Mouse (Mus musculus) kidney, embryonic 14.5 days (tissue): ENCODE measurements around the gene Cdh20. TPM values are rescaled to one million over a fixed set of nuclear protein-coding genes. Genes with fewer than 3 reads are reported as not detected.

Source experiments
- ATAC-seq: fragments of 200-750 bp; cut with Nextera tagmentation; 2 replicates; pipeline ENCODE4 v1.8.0; 2017; ENCODE audit warnings: moderate number of reproducible peaks, mild to moderate bottlenecking, moderate TSS enrichment, moderate library complexity; ENCODE audit not compliant: low FRiP score, low TSS enrichment
- H3K27ac ChIP-seq: fragments of 300-500 bp; sonication (generic); 2 replicates; pipeline ENCODE4 v1.5.1; 2014; ENCODE audit warnings: low read depth, mild to moderate bottlenecking, low read length, moderate library complexity, mixed read lengths
- H3K27me3 ChIP-seq: fragments of 300-500 bp; sonication (generic); 2 replicates; pipeline ENCODE4 v1.6.1; 2014; ENCODE audit warnings: mild to moderate bottlenecking, low read length; ENCODE audit not compliant: control insufficient read depth, insufficient read depth
- H3K36me3 ChIP-seq: fragments of 300-500 bp; sonication (generic); 2 replicates; pipeline ENCODE4 v1.6.1; 2014; ENCODE audit warnings: low read length, mixed read lengths; ENCODE audit not compliant: control insufficient read depth, insufficient read depth
- H3K4me1 ChIP-seq: fragments of 300-500 bp; sonication (generic); 2 replicates; pipeline ENCODE4 v1.6.1; 2014; ENCODE audit warnings: low read length, mixed read lengths; ENCODE audit not compliant: control insufficient read depth, insufficient read depth
- H3K4me2 ChIP-seq: fragments of 300-500 bp; sonication (generic); replicated peaks from 2 replicates; pipeline ENCODE4 v1.6.1; 2014; ENCODE audit warnings: low read depth, mild to moderate bottlenecking, low read length
- H3K4me3 ChIP-seq: fragments of 300-500 bp; sonication (generic); 2 replicates; pipeline ENCODE4 v1.5.1; 2014; ENCODE audit warnings: mild to moderate bottlenecking, low read length
- H3K9ac ChIP-seq: fragments of 300-500 bp; sonication (generic); 2 replicates; pipeline ENCODE4 v1.6.1; 2014; ENCODE audit warnings: low read depth, mild to moderate bottlenecking, low read length, moderate library complexity
- H3K9me3 ChIP-seq: fragments of 300-500 bp; sonication (generic); 2 replicates; pipeline ENCODE4 v1.6.1; 2016; ENCODE audit warnings: low read length; ENCODE audit not compliant: control insufficient read depth
- WGBS: fragments of 180-500 bp; shearing (Covaris S2); extraction: QIAGEN DNeasy Blood & Tissue Kit; methylation state at CpG from one replicate; pipeline ENCODE4 v1.1.7; 2014; 5-methylcytosine and 5-hydroxymethylcytosine counted together
- polyA plus RNA-seq: library from polyadenylated mRNA; unstranded; fragments of >200 nt; fragmentation: Nextera tagmentation; extraction: Ambion mirVana; gene quantifications from 2 replicates; pipeline ENCODE4 v1.2.1, GENCODE M21; 2014

The Cdh20 gene
- polyA plus RNA-seq, 1 experiment from 2014 or later: 0.08 TPM

DNA sequence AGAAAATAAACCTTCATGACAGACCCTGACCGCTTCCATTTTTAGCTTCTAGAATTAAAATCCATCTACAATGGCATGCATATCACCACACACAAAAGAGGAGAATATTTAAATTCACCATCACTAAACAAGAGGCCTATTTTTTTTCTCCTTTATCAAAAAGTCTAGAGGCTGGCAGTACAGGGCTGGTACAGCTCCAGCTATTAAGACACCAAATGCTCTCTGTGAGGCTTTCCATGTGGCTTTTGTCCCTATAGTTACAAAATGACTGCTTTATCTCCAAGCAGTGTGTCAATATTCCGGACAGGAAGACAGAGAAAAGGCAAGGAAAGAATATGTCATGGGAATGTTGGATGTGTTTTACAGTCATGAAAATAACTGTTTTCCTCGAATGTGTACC lies 27.8 kb downstream of the Cdh20 start:
- Histone ChIP-seq H3K36me3 (no peaks in the 10 kb centered on the region), H3K4me1 (no peaks in the 10 kb centered on the region), H3K4me2 (no peak overlapping the region), H3K27ac (no peak overlapping the region), H3K9me3 (no peaks in the 10 kb centered on the region), H3K9ac (no peak overlapping the region), H3K4me3 (no peak overlapping the region), H3K27me3 (no peaks in the 10 kb centered on the region)
- 78% methylated on average over 3 of the region's 3 CpGs for WGBS
- ATAC-seq: no peak

DNA sequence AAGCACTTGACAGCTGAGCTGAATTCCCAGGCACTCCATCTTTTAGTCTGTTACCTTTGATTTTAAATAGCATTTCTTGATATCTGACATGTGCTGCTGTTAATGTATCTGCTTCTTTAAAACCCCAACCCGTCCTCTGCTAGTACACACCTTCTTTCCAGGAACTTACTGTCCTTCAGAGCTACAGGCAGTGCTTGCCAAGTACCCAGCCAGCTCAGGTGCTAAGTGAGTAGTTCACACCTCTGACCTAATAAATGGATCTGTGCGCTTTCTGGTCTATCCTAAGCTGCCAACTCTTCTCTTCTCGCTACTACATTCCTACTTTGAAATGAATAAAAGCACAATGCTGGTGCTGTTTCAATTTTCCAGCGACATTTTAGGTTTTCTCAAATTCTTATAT lies 28.8 kb downstream of the Cdh20 start:
- Histone ChIP-seq H3K27me3 (no peaks in the 10 kb centered on the region), H3K36me3 (no peaks in the 10 kb centered on the region), H3K4me1 (no peaks in the 10 kb centered on the region), H3K9ac (no peak overlapping the region), H3K27ac (no peak overlapping the region), H3K4me2 (no peak overlapping the region), H3K4me3 (no peak overlapping the region), H3K9me3 (no peaks in the 10 kb centered on the region)
- 40% methylated on average over 4 of the region's 4 CpGs for WGBS
- no peak for ATAC-seq

DNA sequence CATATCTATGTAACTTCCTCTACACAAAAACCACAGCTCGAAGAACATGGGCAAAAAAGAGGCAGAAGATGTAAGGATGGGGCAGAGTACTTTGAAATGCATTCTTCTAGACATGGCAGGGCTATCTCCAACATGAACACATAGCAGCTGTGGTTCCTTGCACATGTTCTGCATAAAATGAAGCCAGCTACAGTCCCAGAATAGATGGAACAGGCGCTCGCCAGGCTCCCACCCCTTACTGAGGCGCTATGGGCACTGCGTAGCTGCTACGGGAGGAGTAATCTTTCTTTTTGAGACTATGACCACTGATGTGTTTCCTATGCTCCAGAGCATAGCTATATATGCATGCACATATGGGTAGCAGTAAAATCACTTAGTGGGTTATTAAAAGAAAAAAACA lies 36.4 kb downstream of the Cdh20 start:
- 88% methylated on average over 6 of the region's 6 CpGs for WGBS
- Histone ChIP-seq H3K36me3 (no peaks in the 10 kb centered on the region), H3K4me1 (no peaks in the 10 kb centered on the region), H3K9me3 (no peaks in the 10 kb centered on the region), H3K4me2 (no peak overlapping the region), H3K27ac (no peak overlapping the region), H3K9ac (no peak overlapping the region), H3K27me3 (no peaks in the 10 kb centered on the region), H3K4me3 (no peak overlapping the region)
- ATAC-seq: no peak

DNA sequence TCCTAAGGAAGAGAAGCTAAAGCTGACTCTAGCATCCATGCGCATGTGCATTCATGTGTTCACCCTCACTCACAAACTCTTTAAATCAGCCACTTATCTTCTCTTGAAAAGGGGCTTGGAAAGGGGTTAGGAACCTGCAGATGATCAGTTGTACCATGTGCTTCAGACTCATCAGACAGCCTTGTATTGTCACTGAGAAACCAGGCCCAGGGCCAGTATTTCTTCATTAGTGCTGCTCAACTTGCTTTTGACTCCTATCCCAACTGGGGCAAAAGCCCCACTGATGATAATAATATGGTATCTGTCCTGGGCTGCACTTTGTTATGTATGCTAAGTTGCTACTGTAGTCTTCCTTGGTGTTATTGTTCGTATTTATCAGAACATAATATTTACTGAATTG lies 38.9 kb downstream of the Cdh20 start:
- no peak for ATAC-seq
- Histone ChIP-seq H3K4me1 (no peaks in the 10 kb centered on the region), H3K4me2 (no peak overlapping the region), H3K27me3 (no peaks in the 10 kb centered on the region), H3K9me3 (no peaks in the 10 kb centered on the region), H3K27ac (no peak overlapping the region), H3K9ac (no peak overlapping the region), H3K36me3 (no peaks in the 10 kb centered on the region), H3K4me3 (no peak overlapping the region)
- 89% methylated on average over 2 of the region's 2 CpGs for WGBS

DNA sequence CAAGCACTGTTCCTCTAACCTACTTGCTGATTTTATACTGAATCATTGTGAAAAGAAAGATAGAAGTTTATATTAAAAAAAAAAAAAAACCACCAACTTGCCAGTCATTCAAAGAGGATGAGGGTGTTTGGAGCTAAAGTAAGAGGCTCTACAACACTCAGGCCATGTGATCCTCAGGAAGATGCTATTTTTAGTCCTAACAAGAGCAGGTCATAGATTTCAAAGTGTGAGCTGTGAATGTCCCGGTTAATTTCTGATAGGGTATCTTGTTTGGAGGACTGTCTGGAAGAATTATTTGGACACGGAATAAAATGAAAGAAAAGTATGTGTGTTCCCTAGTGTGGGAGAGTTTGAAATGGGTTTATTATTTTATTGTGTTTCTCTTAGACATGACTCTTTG lies 49.2 kb downstream of the Cdh20 start:
- Histone ChIP-seq H3K4me2 (no peak overlapping the region), H3K27ac (no peak overlapping the region), H3K36me3 (no peaks in the 10 kb centered on the region), H3K4me1 (no peaks in the 10 kb centered on the region), H3K9ac (no peak overlapping the region), H3K27me3 (no peaks in the 10 kb centered on the region), H3K4me3 (no peak overlapping the region), H3K9me3 (no peaks in the 10 kb centered on the region)
- 64% methylated on average over 2 of the region's 2 CpGs for WGBS
- no peak for ATAC-seq

DNA sequence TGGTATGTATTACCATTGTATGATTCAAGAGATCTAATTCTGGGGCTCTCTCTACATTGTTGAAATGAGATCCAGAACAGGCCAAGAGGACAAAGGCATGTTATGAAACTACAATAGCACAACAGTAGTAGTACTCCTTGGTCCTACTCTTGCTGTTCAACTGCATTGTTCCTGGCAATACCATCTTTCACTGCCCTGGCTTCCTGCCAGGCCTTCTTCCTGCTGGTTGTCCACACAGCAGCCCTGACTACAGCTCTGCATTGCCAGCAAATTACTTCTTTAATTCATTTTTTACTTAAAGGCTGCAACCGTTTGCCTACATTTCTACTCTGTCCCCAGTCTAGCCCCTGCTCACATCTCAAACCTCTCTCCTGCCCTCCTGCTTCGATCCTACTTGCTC lies 59.8 kb downstream of the Cdh20 start:
- Histone ChIP-seq H3K4me3 (no peak overlapping the region), H3K9ac (no peak overlapping the region), H3K36me3 (no peaks in the 10 kb centered on the region), H3K9me3 (no peaks in the 10 kb centered on the region), H3K27me3 (no peaks in the 10 kb centered on the region), H3K4me1 (no peaks in the 10 kb centered on the region), H3K27ac (no peak overlapping the region), H3K4me2 (no peak overlapping the region)
- WGBS: 87% methylated on average over 2 of the region's 2 CpGs
- ATAC-seq: no peak

DNA sequence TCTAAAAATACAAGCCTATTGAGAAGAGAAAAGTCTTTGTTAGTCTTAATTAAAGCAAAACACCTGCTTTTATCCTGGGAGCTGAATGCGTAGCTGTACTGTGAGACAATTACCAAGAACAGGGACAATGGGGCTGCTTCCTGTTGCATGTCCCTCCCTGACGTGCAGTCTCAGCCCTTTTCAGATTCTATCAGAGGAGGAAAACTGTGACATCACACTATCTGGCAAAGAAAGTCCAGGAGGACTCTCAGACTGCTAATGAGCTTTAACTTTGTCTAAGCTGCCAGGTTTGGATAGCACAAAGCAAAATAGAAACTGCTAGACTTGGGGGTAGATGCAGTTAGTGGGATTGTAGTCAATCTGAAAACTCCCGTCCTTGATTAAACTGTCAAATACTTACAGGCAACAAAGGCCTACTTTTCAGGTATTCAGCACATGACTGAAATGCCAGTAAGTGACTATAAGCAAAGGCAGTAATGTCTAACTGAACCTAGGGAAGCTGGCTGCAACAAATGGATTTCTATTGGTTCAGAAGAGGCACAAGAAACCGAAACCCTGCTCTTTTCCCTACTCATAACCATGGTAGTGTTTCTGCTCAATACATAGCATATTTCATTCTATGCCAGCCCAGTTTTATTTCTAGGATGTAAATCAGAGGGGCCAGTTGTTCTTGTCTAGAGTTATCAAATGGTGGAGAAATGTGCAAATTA lies 70.0 kb downstream of the Cdh20 start:
- ATAC-seq: no peak
- Histone ChIP-seq H3K36me3 (no peaks in the 10 kb centered on the region), H3K27me3 (no peaks in the 10 kb centered on the region), H3K9me3 (no peaks in the 10 kb centered on the region), H3K9ac (no peak overlapping the region), H3K4me1 (no peaks in the 10 kb centered on the region), H3K4me2 (no peak overlapping the region), H3K27ac (no peak overlapping the region), H3K4me3 (no peak overlapping the region)
- WGBS: 67% methylated on average over 4 of the region's 4 CpGs

DNA sequence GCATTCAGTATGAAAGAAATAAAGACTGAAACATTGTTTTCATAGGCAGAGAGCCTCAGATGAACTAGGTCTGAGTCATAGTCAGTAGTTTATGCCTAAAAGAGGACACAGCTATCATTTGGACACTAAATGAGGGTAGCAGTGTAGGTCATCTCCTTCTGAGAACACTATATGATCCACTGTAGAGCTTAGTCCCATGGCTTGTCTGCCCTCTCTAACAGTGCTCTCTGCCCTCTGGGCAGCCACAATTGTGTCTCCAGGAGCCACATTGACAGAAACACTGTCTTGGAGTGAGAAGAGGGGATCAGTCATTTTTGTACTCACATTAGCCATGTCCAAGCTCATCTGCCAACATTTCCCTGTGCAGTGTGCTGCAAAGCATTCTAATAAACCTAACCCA lies 70.7 kb downstream of the Cdh20 start:
- Histone ChIP-seq H3K4me2 (no peak overlapping the region), H3K4me1 (no peaks in the 10 kb centered on the region), H3K27me3 (no peaks in the 10 kb centered on the region), H3K4me3 (no peak overlapping the region), H3K9ac (no peak overlapping the region), H3K36me3 (no peaks in the 10 kb centered on the region), H3K27ac (no peak overlapping the region), H3K9me3 (no peaks in the 10 kb centered on the region)
- no peak for ATAC-seq

DNA sequence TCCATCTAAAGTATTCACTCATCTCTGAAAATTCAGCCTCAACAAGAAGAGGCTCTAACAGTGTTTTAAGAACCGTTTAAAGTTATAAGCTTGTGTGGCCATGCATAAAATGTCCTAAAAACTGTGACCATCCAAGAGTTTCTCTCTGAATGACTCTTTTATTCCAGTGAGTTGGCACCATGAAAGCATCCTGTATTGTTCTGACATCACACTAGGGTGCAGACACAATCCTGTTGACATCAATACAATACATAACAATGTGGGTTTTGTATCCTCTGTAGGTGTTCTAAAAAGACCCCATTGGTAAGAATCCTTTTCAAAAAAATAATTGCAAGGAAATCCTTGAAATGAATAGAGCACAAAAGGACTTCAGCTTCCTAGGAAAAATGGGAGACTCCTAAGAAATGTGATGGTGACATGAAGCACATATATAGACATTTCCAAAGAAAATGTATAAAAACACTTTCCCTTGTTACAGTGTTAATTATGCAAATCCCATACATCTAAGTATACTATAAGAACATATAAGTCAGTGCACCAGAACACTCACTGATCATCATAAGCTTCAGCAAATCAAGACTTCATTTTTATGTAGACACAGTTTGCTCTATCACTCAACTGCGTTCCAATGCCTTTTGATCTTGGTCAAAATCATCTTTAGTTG lies 80.1 kb downstream of the Cdh20 start:
- WGBS: 78% methylated on average over 2 of the region's 2 CpGs

More for the DNA sequence above, 80.1 kb downstream of the Cdh20 start:
- H3K9me3 ChIP-seq: no peaks in the 10 kb centered on the region
- H3K27ac ChIP-seq: no peak overlapping the region
- no peak overlapping the region for H3K9ac ChIP-seq
- no peak for ATAC-seq
- H3K4me2 ChIP-seq: no peak overlapping the region
- H3K4me1 ChIP-seq: no peaks in the 10 kb centered on the region
- no peaks in the 10 kb centered on the region for H3K27me3 ChIP-seq
- H3K36me3 ChIP-seq: no peaks in the 10 kb centered on the region
- no peak overlapping the region for H3K4me3 ChIP-seq
